Mouse (Mus musculus): ENCODE results near the gene Impad1. TPM values are rescaled to one million over a fixed set of nuclear protein-coding genes. Genes with fewer than 3 reads are reported as not detected.

Impad1 gene
- polyA plus RNA-seq, 1 experiment: 39.6 TPM

DNA sequence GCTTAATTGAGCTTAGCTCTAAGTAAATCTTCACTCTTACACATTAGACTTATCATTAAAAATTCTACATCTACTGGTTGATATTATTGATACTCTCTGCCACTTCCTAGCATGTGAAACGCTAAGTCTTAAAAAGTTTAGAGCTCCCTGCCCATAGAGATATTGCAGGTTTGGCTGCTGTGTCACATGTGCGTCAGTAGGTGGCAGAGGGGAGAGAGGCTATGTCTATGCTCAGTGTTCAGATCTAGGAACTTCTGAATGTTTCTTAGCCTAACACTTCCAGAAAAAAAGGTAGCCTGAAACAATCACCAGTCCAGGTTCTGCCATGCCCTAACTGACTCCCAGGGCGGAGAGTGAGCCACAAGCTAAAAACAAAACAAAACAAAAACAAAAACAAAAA, 63.7 kb downstream of the Impad1 start:
- H3K27ac ChIP-seq (ENCODE audit: insufficient read depth, low read length): no peak overlapping the region
- DNase-seq: no peak
- no peaks in the 10 kb centered on the region for H3K27me3 ChIP-seq (ENCODE audit: control insufficient read depth, insufficient read depth, low read length)
- TF ChIP-seq POLR2A (IDR thresholded peaks at IDR 0.05; ENCODE audit: borderline replicate concordance, insufficient read depth, low read length) (no peak), CTCF (IDR thresholded peaks at IDR 0.05; ENCODE audit: borderline replicate concordance, insufficient read depth, low read depth, low read length) (0 out of 2 replicates have a peak, but pooled peaks have one; percentile 9)
- WGBS: 63% methylated on average over 3 of the region's 3 CpGs
- H3K4me3 ChIP-seq (replicated peaks; ENCODE audit: insufficient read depth, low read depth, low read length): no peak overlapping the region
- no peaks in the 10 kb centered on the region for H3K4me1 ChIP-seq (ENCODE audit: control insufficient read depth, insufficient read depth, low read length)

GRCm38 (mm10) chr4:4726241-4726776, 66.8 kb downstream of the Impad1 start:
- no peak overlapping the region for H3K27ac ChIP-seq (ENCODE audit: insufficient read depth, low read length)
- no peaks in the 10 kb centered on the region for H3K27me3 ChIP-seq (ENCODE audit: control insufficient read depth, insufficient read depth, low read length)
- 87% methylated on average over 3 of the region's 3 CpGs for WGBS
- no peak for TF ChIP-seq POLR2A (IDR thresholded peaks at IDR 0.05; ENCODE audit: borderline replicate concordance, insufficient read depth, low read length)
- TF ChIP-seq CTCF (IDR thresholded peaks at IDR 0.05; ENCODE audit: borderline replicate concordance, insufficient read depth, low read depth, low read length): no peak
- H3K4me1 ChIP-seq (ENCODE audit: control insufficient read depth, insufficient read depth, low read length): no peaks in the 10 kb centered on the region
- DNase-seq: no peak
- H3K4me3 ChIP-seq (replicated peaks; ENCODE audit: insufficient read depth, low read depth, low read length): no peak overlapping the region

DNA sequence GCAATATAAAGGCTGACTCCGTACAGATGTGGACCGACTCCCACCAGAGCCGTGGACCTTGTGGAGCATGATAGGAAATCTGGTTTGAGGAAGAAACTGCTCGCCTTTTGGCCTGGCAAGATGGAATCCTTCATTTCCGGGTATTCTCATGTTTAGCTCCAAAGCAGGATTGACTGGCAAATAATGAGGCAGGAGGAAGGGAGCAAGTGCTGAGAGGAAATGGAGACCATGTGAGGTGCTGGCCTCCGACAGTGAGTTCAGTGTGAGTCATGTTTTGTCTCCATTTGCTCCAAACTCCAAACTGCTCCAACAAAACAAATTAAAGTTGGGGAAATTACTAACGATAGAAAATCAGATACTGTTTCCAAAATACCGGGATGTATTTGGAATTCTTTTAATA, 69.3 kb downstream of the Impad1 start:
- Histone ChIP-seq H3K4me3 (replicated peaks; ENCODE audit: insufficient read depth, low read depth, low read length) (no peak overlapping the region), H3K4me1 (ENCODE audit: control insufficient read depth, insufficient read depth, low read length) (no peaks in the 10 kb centered on the region), H3K27ac (ENCODE audit: insufficient read depth, low read length) (no peak overlapping the region), H3K27me3 (ENCODE audit: control insufficient read depth, insufficient read depth, low read length) (no peaks in the 10 kb centered on the region)
- WGBS: 88% methylated on average over 8 of the region's 8 CpGs
- no peak for DNase-seq
- TF ChIP-seq POLR2A (IDR thresholded peaks at IDR 0.05; ENCODE audit: borderline replicate concordance, insufficient read depth, low read length): no peak
- no peak for TF ChIP-seq CTCF (IDR thresholded peaks at IDR 0.05; ENCODE audit: borderline replicate concordance, insufficient read depth, low read depth, low read length)

DNA sequence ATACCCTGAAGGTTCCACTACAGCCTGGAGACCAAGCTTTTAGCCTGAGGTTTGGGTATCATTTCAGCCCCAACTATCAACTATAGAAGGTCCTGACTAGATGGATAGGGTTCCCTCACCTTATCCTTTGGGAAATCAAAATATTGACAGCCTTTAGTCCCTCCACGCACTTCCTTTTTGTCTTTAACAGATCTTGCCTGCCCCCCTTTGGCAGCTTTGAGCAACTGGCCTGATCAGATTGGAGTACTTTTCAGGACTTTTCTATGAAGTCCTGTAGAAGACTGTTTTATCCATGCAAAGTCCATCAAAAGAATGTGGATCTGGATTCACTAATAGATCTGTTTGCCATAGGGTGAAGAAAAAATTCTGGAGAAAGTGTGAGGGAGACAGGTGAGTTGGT, 71.1 kb downstream of the Impad1 start:
- 43% methylated on average over 1 of the region's 1 CpGs for WGBS
- Histone ChIP-seq H3K4me3 (replicated peaks; ENCODE audit: insufficient read depth, low read depth, low read length) (no peak overlapping the region), H3K27ac (ENCODE audit: insufficient read depth, low read length) (no peak overlapping the region), H3K27me3 (ENCODE audit: control insufficient read depth, insufficient read depth, low read length) (no peaks in the 10 kb centered on the region), H3K4me1 (ENCODE audit: control insufficient read depth, insufficient read depth, low read length) (no peaks in the 10 kb centered on the region)
- no peak for DNase-seq
- TF ChIP-seq POLR2A (IDR thresholded peaks at IDR 0.05; ENCODE audit: borderline replicate concordance, insufficient read depth, low read length): no peak
- no peak for TF ChIP-seq CTCF (IDR thresholded peaks at IDR 0.05; ENCODE audit: borderline replicate concordance, insufficient read depth, low read depth, low read length)

- H3K27me3 ChIP-seq (ENCODE audit: control insufficient read depth, insufficient read depth, low read length): no peaks in the 10 kb centered on the region
- no peaks in the 10 kb centered on the region for H3K4me1 ChIP-seq (ENCODE audit: control insufficient read depth, insufficient read depth, low read length)
- peak in 1 of 2 experiments; percentile 3 for DNase-seq
- WGBS: 68% methylated on average over 4 of the region's 4 CpGs
- TF ChIP-seq POLR2A (IDR thresholded peaks at IDR 0.05; ENCODE audit: borderline replicate concordance, insufficient read depth, low read length) (no peak), CTCF (IDR thresholded peaks at IDR 0.05; ENCODE audit: borderline replicate concordance, insufficient read depth, low read depth, low read length) (0 out of 2 replicates have a peak, but pooled peaks have one; percentile 4)
- no peak overlapping the region for H3K4me3 ChIP-seq (replicated peaks; ENCODE audit: insufficient read depth, low read depth, low read length)
- H3K27ac ChIP-seq (ENCODE audit: insufficient read depth, low read length): no peak overlapping the region
These were observed 75.3 kb downstream of the Impad1 start for GRCm38 (mm10) chr4:4717763-4718347.

Data from cerebellum, adult 2 months (tissue).